Mouse (Mus musculus) induced T-regulatory cell, adult 2 months (primary cell): ENCODE measurements at regions not wholly inside any gene's neighbourhood (a gene's known extent, or its start where the extent isn't known, plus 50 kb on each side); places are given as distances from the start of the nearest gene placed in this dataset.

Experiments used
- DNase-seq: peaks from one replicate; pipeline ENCODE4 v3.0.0-alpha.2; 2012; ENCODE audit warnings: low read depth

GRCm38 (mm10) chr10:118501571-118501970 lies 60.7 kb downstream of the Ifng start:
- no peak for DNase-seq

- DNase-seq, result no peak
These were observed 64.0 kb downstream of the Ifng start for GRCm38 (mm10) chr10:118504811-118505210.

GRCm38 (mm10) chr10:118506154-118506553 lies 65.3 kb downstream of the Ifng start:
- DNase-seq, result peak; percentile 56

GRCm38 (mm10) chr10:118507630-118508029 lies 66.8 kb downstream of the Ifng start:
- DNase-seq, result peak; percentile 74

GRCm38 (mm10) chr10:118516839-118517238 lies 76.0 kb downstream of the Ifng start:
- DNase-seq, result no peak

- no peak for DNase-seq
These were observed 77.1 kb downstream of the Ifng start for GRCm38 (mm10) chr10:118517995-118518394.

- peak; percentile 79 for DNase-seq
These were observed 105.1 kb downstream of the Ifng start for GRCm38 (mm10) chr10:118545966-118546365.

GRCm38 (mm10) chr10:118550201-118550600 lies 109.4 kb downstream of the Ifng start:
- peak; percentile 47 for DNase-seq

GRCm38 (mm10) chr10:118558848-118559247 lies 118.0 kb downstream of the Ifng start:
- DNase-seq, result no peak

- no peak for DNase-seq
These were observed 123.2 kb downstream of the Ifng start for GRCm38 (mm10) chr10:118564041-118564440.

GRCm38 (mm10) chr10:118564528-118565268 lies 123.9 kb downstream of the Ifng start:
- DNase-seq, result no peak

- no peak for DNase-seq
These were observed 127.8 kb downstream of the Ifng start for GRCm38 (mm10) chr10:118568617-118569016.

- no peak for DNase-seq
These were observed 128.6 kb downstream of the Ifng start for GRCm38 (mm10) chr10:118569424-118569823.

GRCm38 (mm10) chr10:118573247-118573646 lies 132.4 kb downstream of the Ifng start:
- no peak for DNase-seq

- no peak for DNase-seq
These were observed 134.7 kb downstream of the Ifng start for GRCm38 (mm10) chr10:118575570-118575969.

- DNase-seq, result no peak
These were observed 140.5 kb downstream of the Ifng start for GRCm38 (mm10) chr10:118581376-118581775.

- DNase-seq, result no peak
These were observed 145.0 kb downstream of the Ifng start for GRCm38 (mm10) chr10:118585821-118586220.

- peak; percentile 70 for DNase-seq
These were observed 147.4 kb downstream of the Ifng start for GRCm38 (mm10) chr10:118588198-118588597.

- DNase-seq, result peak; percentile 90
These were observed 152.0 kb downstream of the Ifng start for GRCm38 (mm10) chr10:118592648-118593368.

- DNase-seq, result no peak
These were observed 155.4 kb downstream of the Ifng start for GRCm38 (mm10) chr10:118596206-118596605.

GRCm38 (mm10) chr10:118598497-118598896 lies 157.7 kb downstream of the Ifng start:
- no peak for DNase-seq

- DNase-seq, result peak; percentile 75
These were observed 158.4 kb downstream of the Ifng start for GRCm38 (mm10) chr10:118599197-118599596.

GRCm38 (mm10) chr10:118599610-118600009 lies 158.8 kb downstream of the Ifng start:
- DNase-seq, result peak; percentile 84
